Comparison of ENCODE assay signal across 7 mouse cellular contexts in genomic region chr7:103942730-103943129, GRCm38 (mm10). TPM values are rescaled to one million over a fixed set of nuclear protein-coding genes. Genes with fewer than 3 reads are reported as not detected.
DNase-seq lines count a peak whose midpoint lies in the region; ATAC-seq and TF ChIP-seq lines count a peak whose summit lies in the region.

No protein-coding gene starts in this region.

- no peak for ATAC-seq in hindbrain, embryonic 14.5 days (ENCODE audit: low FRiP score)
- no peak for ATAC-seq in stomach, postnatal 0 days (ENCODE audit: low FRiP score, low TSS enrichment)

- no peak for TF ChIP-seq EP300 in stomach, postnatal 0 days (optimal IDR thresholded peaks at IDR 0.05)

- 29% methylated on average over 2 of the region's 2 CpGs for WGBS in lung, adult 2 months
- 24% methylated on average over 2 of the region's 2 CpGs for WGBS in hindbrain, embryonic 14.5 days
- 21% methylated on average over 2 of the region's 2 CpGs for WGBS in stomach, postnatal 0 days

- H3K4me3 ChIP-seq in lung, adult 2 months (replicated peaks; ENCODE audit: extremely low read depth, low read depth, low read length): no peak overlapping the region
- H3K4me3 ChIP-seq in hindbrain, embryonic 14.5 days (replicated peaks; ENCODE audit: low read length): no peak overlapping the region
- no peak overlapping the region for H3K4me3 ChIP-seq in stomach, postnatal 0 days (ENCODE audit: low read depth, low read length)

- no peaks in the 10 kb centered on the region for H3K4me1 ChIP-seq in lung, adult 2 months (ENCODE audit: control insufficient read depth, insufficient read depth, low read length)
- H3K4me1 ChIP-seq in hindbrain, embryonic 14.5 days (replicated peaks; ENCODE audit: control insufficient read depth, insufficient read depth, low read length): no peaks in the 10 kb centered on the region
- H3K4me1 ChIP-seq in stomach, postnatal 0 days (replicated peaks; ENCODE audit: control insufficient read depth, insufficient read depth): no peaks in the 10 kb centered on the region

- no peak overlapping the region for H3K27ac ChIP-seq in hindbrain, embryonic 14.5 days
- H3K27ac ChIP-seq in stomach, postnatal 0 days (replicated peaks): no peak overlapping the region

- no peak overlapping the region for H3K4me2 ChIP-seq in hindbrain, embryonic 14.5 days (replicated peaks)
- no peak overlapping the region for H3K4me2 ChIP-seq in stomach, postnatal 0 days (replicated peaks; ENCODE audit: low read depth)

- no peaks in the 10 kb centered on the region for H3K27me3 ChIP-seq in hindbrain, embryonic 14.5 days (ENCODE audit: control insufficient read depth, insufficient read depth, low read length)
- H3K27me3 ChIP-seq in stomach, postnatal 0 days (ENCODE audit: control insufficient read depth, insufficient read depth, low read length): no peaks in the 10 kb centered on the region

- H3K9ac ChIP-seq in hindbrain, embryonic 14.5 days: no peak overlapping the region
- no peak overlapping the region for H3K9ac ChIP-seq in stomach, postnatal 0 days (ENCODE audit: low read length)

- no peak for DNase-seq in lung, adult 2 months
- no peak for DNase-seq in lung, postnatal 4 days
- DNase-seq in MEL-GATA-1-ER (ENCODE audit: extremely low read depth, low read depth): peak; percentile 33
- DNase-seq in brain, embryonic 14.5 days (ENCODE audit: low read depth): peak; percentile 64
- DNase-seq in hindbrain, embryonic 14.5 days (ENCODE audit: low spot score): peak; percentile 82
- DNase-seq in lung, postnatal 10 days: peak; percentile 37
- DNase-seq in stomach, postnatal 0 days (ENCODE audit: low spot score): peak; percentile 60

- no peaks in the 10 kb centered on the region for H3K36me3 ChIP-seq in hindbrain, embryonic 14.5 days (replicated peaks; ENCODE audit: control insufficient read depth, insufficient read depth)
- no peaks in the 10 kb centered on the region for H3K36me3 ChIP-seq in stomach, postnatal 0 days (ENCODE audit: control insufficient read depth, insufficient read depth, low read length)

- peak; percentile 66 for TF ChIP-seq CTCF in lung, adult 2 months (IDR thresholded peaks at IDR 0.05; ENCODE audit: insufficient read depth, low read length)
- peak; percentile 75; the same call in 1 of the 2 replicates for TF ChIP-seq CTCF in brain, embryonic 14.5 days (IDR thresholded peaks at IDR 0.05; ENCODE audit: borderline replicate concordance, extremely low read depth, insufficient read depth, insufficient read length)
- TF ChIP-seq CTCF in stomach, postnatal 0 days (IDR thresholded peaks at IDR 0.05; ENCODE audit: low read depth): peak; percentile 84

- no peaks in the 10 kb centered on the region for H3K9me3 ChIP-seq in hindbrain, embryonic 14.5 days (ENCODE audit: control insufficient read depth, low read length)
- no peaks in the 10 kb centered on the region for H3K9me3 ChIP-seq in stomach, postnatal 0 days (ENCODE audit: control insufficient read depth, low read length)

- no peak for TF ChIP-seq POLR2A in lung, adult 2 months (IDR thresholded peaks at IDR 0.05; ENCODE audit: borderline replicate concordance, extremely low read depth, low read depth, low read length)
- no peak for TF ChIP-seq POLR2A in brain, embryonic 14.5 days (IDR thresholded peaks at IDR 0.05; ENCODE audit: borderline replicate concordance, extremely low read depth, insufficient read depth, insufficient read length, poor library complexity, severe bottlenecking)

RNA-seq across cellular contexts. Expression of gene Olfr633, which starts 1.5 kb away (rescaled TPM):
- not detected in 2 replicates for polyA plus RNA-seq in lung, adult 2 months (2012; rRNA removed)
- polyA plus RNA-seq in brain, embryonic 14.5 days (2012; rRNA removed): not detected in 2 replicates
- not detected in 2 replicates for polyA plus RNA-seq in hindbrain, embryonic 14.5 days (2014; fragmentation: Nextera tagmentation; extraction: Ambion mirVana)
- polyA plus RNA-seq in stomach, postnatal 0 days (2015; fragmentation: Nextera tagmentation; extraction: Ambion mirVana): not detected in 2 replicates

RNA-seq across cellular contexts. Expression of gene Olfr632, which starts 8.6 kb away (rescaled TPM):
- polyA plus RNA-seq in lung, adult 2 months (2012; rRNA removed): not detected in 2 replicates
- polyA plus RNA-seq in brain, embryonic 14.5 days (2012; rRNA removed): not detected in 2 replicates
- polyA plus RNA-seq in hindbrain, embryonic 14.5 days (2014; fragmentation: Nextera tagmentation; extraction: Ambion mirVana): not detected in 2 replicates
- polyA plus RNA-seq in stomach, postnatal 0 days (2015; fragmentation: Nextera tagmentation; extraction: Ambion mirVana): not detected in 2 replicates

RNA-seq across cellular contexts. Expression of gene Olfr631, which starts 14.1 kb away (rescaled TPM):
- polyA plus RNA-seq in lung, adult 2 months (2012; rRNA removed): not detected in 2 replicates
- polyA plus RNA-seq in brain, embryonic 14.5 days (2012; rRNA removed): not detected in 2 replicates
- not detected in 2 replicates for polyA plus RNA-seq in hindbrain, embryonic 14.5 days (2014; fragmentation: Nextera tagmentation; extraction: Ambion mirVana)
- polyA plus RNA-seq in stomach, postnatal 0 days (2015; fragmentation: Nextera tagmentation; extraction: Ambion mirVana): not detected in 2 replicates

RNA-seq across cellular contexts. Expression of gene Olfr635, which starts 28.2 kb away (rescaled TPM):
- polyA plus RNA-seq in lung, adult 2 months (2012; rRNA removed): not detected in 2 replicates
- polyA plus RNA-seq in brain, embryonic 14.5 days (2012; rRNA removed): not detected in 2 replicates
- polyA plus RNA-seq in hindbrain, embryonic 14.5 days (2014; fragmentation: Nextera tagmentation; extraction: Ambion mirVana): not detected in 2 replicates
- polyA plus RNA-seq in stomach, postnatal 0 days (2015; fragmentation: Nextera tagmentation; extraction: Ambion mirVana): 0.01 TPM in 1 of 2 replicates, not detected in the other

RNA-seq across cellular contexts. Expression of gene Olfr65, which starts 39.4 kb away (rescaled TPM):
- polyA plus RNA-seq in lung, adult 2 months (2012; rRNA removed): not detected in 2 replicates
- not detected in 2 replicates for polyA plus RNA-seq in brain, embryonic 14.5 days (2012; rRNA removed)
- not detected in 2 replicates for polyA plus RNA-seq in hindbrain, embryonic 14.5 days (2014; fragmentation: Nextera tagmentation; extraction: Ambion mirVana)
- not detected in 2 replicates for polyA plus RNA-seq in stomach, postnatal 0 days (2015; fragmentation: Nextera tagmentation; extraction: Ambion mirVana)

Comparison
In these comparisons a context has a peak if more than half of its experiments do, and no peak if none do; other contexts are left out.
1. DNase-seq: peak in MEL-GATA-1-ER (single experiment), brain, embryonic 14.5 days (single experiment), hindbrain, embryonic 14.5 days (single experiment), lung, postnatal 10 days (single experiment) and stomach, postnatal 0 days (single experiment); none in lung, adult 2 months (single experiment) and lung, postnatal 4 days (0 of 2).
2. Peak in every context shown above with its lines, with median percentiles within 50 percentile points of each other: CTCF ChIP-seq.